Mouse (Mus musculus): ENCODE measurements around the gene Tlr11. TPM values are rescaled to one million over a fixed set of nuclear protein-coding genes. Genes with fewer than 3 reads are reported as not detected.

The Tlr11 gene
- polyA plus RNA-seq (2017; shearing (Covaris generic)): not detected

DNA sequence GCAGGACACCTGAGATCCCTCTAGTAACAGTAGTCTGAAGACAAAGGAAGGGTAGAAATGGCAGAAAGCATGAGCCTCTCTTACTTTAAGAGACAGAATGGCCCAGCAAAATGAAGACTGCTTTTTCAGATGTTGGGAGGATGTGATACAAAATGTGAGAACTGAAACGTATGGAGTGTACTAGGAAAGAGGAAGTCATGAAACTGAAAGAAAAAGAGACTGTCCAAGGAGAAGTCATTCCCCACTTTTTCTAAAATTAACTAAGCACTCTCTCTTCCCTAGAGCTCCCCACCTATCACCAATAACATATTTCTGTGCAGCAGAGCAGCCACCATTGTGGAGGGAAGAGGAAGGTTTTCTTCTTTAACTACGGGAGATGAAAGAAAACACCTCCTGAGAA is at the start of gene Tlr11:
TSS of gene Tlr11 (plus strand) at position 322 of the 400 bp plus-strand sequence.

GRCm38 (mm10) chr14:50326661-50327060 is 31.1 kb upstream of the Tlr11 start, which contains the start of gene Olfr734:
Olfr734 (minus strand) TSS chr14:50326761.

GRCm38 (mm10) chr14:50348796-50349195 is 8.9 kb upstream of the Tlr11 start, which contains the start of gene Olfr735:
Olfr735 (minus strand) TSS chr14:50348872.

DNA sequence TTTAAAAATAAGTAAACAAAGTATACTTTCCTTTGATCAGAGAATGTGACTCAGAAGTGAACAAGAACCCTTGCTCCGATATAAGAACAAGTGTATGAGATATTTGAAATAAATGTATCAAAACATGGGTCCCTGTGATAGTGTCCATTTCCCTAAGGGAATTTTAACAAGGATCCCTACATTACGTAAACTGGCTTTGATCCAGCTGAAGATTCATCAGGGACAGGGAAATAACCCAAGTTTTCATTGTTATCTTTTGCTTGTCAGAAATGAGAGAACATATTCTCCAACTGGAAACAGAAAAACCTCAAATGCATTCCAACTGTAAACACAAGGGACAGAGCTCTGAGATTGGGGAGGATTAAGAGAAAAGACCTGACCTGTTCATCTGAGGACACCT is 23.1 kb downstream of the Tlr11 start, which contains the start of gene Olfr736:
TSS of gene Olfr736 (plus strand) at position 301 of the 400 bp plus-strand sequence.

GRCm38 (mm10) chr14:50407268-50407667 is 49.6 kb downstream of the Tlr11 start, which contains the start of gene Olfr738:
Olfr738 (plus strand) TSS chr14:50407568.

Other genes with a start within 250 kb of the Tlr11 start
- gene Olfr727, start 234.7 kb upstream of the Tlr11 start, polyA plus RNA-seq (2017; shearing (Covaris generic)): under 1 TPM in 1 of 2 experiments, not detected in 1; 0.06 TPM
- not detected for gene Olfr728, start 215.2 kb upstream of the Tlr11 start, polyA plus RNA-seq (2017; shearing (Covaris generic))
- under 1 TPM in 1 of 2 experiments, not detected in 1; 0.18 TPM for gene Olfr729, start 205.0 kb upstream of the Tlr11 start, polyA plus RNA-seq (2017; shearing (Covaris generic))
- gene Olfr730, start 169.7 kb upstream of the Tlr11 start, polyA plus RNA-seq (2017; shearing (Covaris generic)): not detected
- under 1 TPM; 0.04 to 0.08 TPM for gene Olfr731, start 116.0 kb upstream of the Tlr11 start, polyA plus RNA-seq (2017; shearing (Covaris generic))
- under 1 TPM in 1 of 2 experiments, not detected in 1; 0.17 TPM for gene Olfr732, start 73.7 kb upstream of the Tlr11 start, polyA plus RNA-seq (2017; shearing (Covaris generic))
- under 1 TPM in 1 of 2 experiments, not detected in 1; 0.06 TPM for gene Olfr733, start 56.4 kb upstream of the Tlr11 start, polyA plus RNA-seq (2017; shearing (Covaris generic))
- not detected for gene Olfr734, start 31.2 kb upstream of the Tlr11 start, polyA plus RNA-seq (2017; shearing (Covaris generic))
- not detected for gene Olfr735, start 9.0 kb upstream of the Tlr11 start, polyA plus RNA-seq (2017; shearing (Covaris generic))
- gene Olfr736, start 23.2 kb downstream of the Tlr11 start, polyA plus RNA-seq (2017; shearing (Covaris generic)): not detected
- not detected for gene Olfr738, start 49.7 kb downstream of the Tlr11 start, polyA plus RNA-seq (2017; shearing (Covaris generic))
- not detected for gene Olfr739, start 60.7 kb downstream of the Tlr11 start, polyA plus RNA-seq (2017; shearing (Covaris generic))
- not detected for gene Olfr740, start 87.6 kb downstream of the Tlr11 start, polyA plus RNA-seq (2017; shearing (Covaris generic))
- gene Olfr741, start 114.8 kb downstream of the Tlr11 start, polyA plus RNA-seq (2017; shearing (Covaris generic)): under 1 TPM in 1 of 2 experiments, not detected in 1; 0.20 TPM
- gene Olfr742, start 145.7 kb downstream of the Tlr11 start, polyA plus RNA-seq (2017; shearing (Covaris generic)): under 1 TPM in 1 of 2 experiments, not detected in 1; 0.16 TPM
- not detected for gene Olfr743, start 163.9 kb downstream of the Tlr11 start, polyA plus RNA-seq (2017; shearing (Covaris generic))